In the genomic region with DNA sequence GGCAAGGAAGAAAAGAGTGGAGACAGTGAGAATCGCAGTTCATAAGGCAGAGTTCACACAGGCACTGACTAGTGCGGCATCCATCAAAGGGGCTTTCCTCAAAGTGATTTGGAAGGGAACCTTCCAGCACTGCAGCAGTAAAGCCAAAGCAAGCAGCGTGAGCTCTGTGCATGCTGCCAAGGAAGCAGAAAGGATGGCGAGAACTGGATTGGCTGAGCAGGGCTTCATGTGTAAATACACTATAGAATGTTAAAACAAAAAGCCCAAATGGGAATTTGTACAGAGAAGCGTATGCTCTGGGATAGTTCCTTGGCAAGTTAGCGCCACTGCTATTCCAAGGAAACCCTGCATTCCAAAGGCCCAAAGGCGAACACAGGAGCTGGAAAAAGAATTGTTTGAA, we compare ENCODE assay signal across 12 mouse cellular contexts.
DNase-seq lines count a peak whose midpoint lies in the region; ATAC-seq lines count a peak whose summit lies in the region.
"Had no signal": no experiment of that assay in that cellular context is flagged by ENCODE, and none has a peak within 500 bp of the region (broad histone marks: within the 10 kb centered on the region; RNA-seq: fewer than 3 reads in every experiment).

No protein-coding gene starts in this region.

- no peak overlapping the region for H3K9ac ChIP-seq in hindbrain, embryonic 16.5 days (ENCODE audit: low read depth, low read length)
- no peak overlapping the region for H3K9ac ChIP-seq in hindbrain, embryonic 11.5 days (ENCODE audit: low read depth, low read length)
- no peak overlapping the region for H3K9ac ChIP-seq in midbrain, embryonic 14.5 days (replicated peaks; ENCODE audit: low read length)
- H3K9ac ChIP-seq in neural tube, embryonic 14.5 days (replicated peaks; ENCODE audit: low read depth, low read length) = no peak overlapping the region
- H3K9ac ChIP-seq: kidney, embryonic 15.5 days; liver, embryonic 15.5 days had no signal

- H3K4me2 ChIP-seq in hindbrain, embryonic 16.5 days (ENCODE audit: low read length) = no peak overlapping the region
- H3K4me2 ChIP-seq in hindbrain, embryonic 11.5 days (replicated peaks; ENCODE audit: low read depth, low read length) = no peak overlapping the region
- H3K4me2 ChIP-seq in midbrain, embryonic 14.5 days (ENCODE audit: low read length) = no peak overlapping the region
- no peak overlapping the region for H3K4me2 ChIP-seq in neural tube, embryonic 14.5 days (ENCODE audit: low read depth, low read length)
- H3K4me2 ChIP-seq: kidney, embryonic 15.5 days; liver, embryonic 15.5 days had no signal

- WGBS in hindbrain, embryonic 16.5 days = 41% methylated on average over 7 of the region's 7 CpGs
- 71% methylated on average over 7 of the region's 7 CpGs for WGBS in hindbrain, embryonic 11.5 days
- 71% methylated on average over 7 of the region's 7 CpGs for WGBS in midbrain, embryonic 14.5 days
- WGBS in midbrain, embryonic 10.5 days = 79% methylated on average over 7 of the region's 7 CpGs
- WGBS in neural tube, embryonic 14.5 days = 47% methylated on average over 7 of the region's 7 CpGs

- ATAC-seq in hindbrain, embryonic 16.5 days = peak; percentile 92
- ATAC-seq in hindbrain, embryonic 11.5 days (ENCODE audit: low FRiP score) = no peak
- ATAC-seq in midbrain, embryonic 14.5 days (ENCODE audit: low FRiP score, low TSS enrichment) = no peak
- ATAC-seq in neural tube, embryonic 14.5 days (ENCODE audit: low read depth) = peak; percentile 83; the same call in 1 of the 2 replicates

- H3K27me3 ChIP-seq in hindbrain, embryonic 16.5 days (replicated peaks; ENCODE audit: control insufficient read depth, insufficient read depth, low read length) = no peaks in the 10 kb centered on the region
- no peaks in the 10 kb centered on the region for H3K27me3 ChIP-seq in hindbrain, embryonic 11.5 days (ENCODE audit: control insufficient read depth, insufficient read depth, low read length)
- H3K27me3 ChIP-seq in midbrain, embryonic 14.5 days (ENCODE audit: control insufficient read depth, insufficient read depth, low read length) = no peaks in the 10 kb centered on the region
- no peaks in the 10 kb centered on the region for H3K27me3 ChIP-seq in midbrain, embryonic 10.5 days (ENCODE audit: low read depth, poor library complexity, severe bottlenecking)
- H3K27me3 ChIP-seq in neural tube, embryonic 14.5 days (ENCODE audit: control insufficient read depth, insufficient read depth, low read length) = no peaks in the 10 kb centered on the region
- H3K27me3 ChIP-seq: kidney, embryonic 15.5 days; liver, embryonic 15.5 days had no signal

- H3K4me3 ChIP-seq in hindbrain, embryonic 16.5 days (ENCODE audit: low read length) = no peak overlapping the region
- H3K4me3 ChIP-seq in hindbrain, embryonic 11.5 days (ENCODE audit: low read depth, low read length) = no peak overlapping the region
- H3K4me3 ChIP-seq in midbrain, embryonic 14.5 days (replicated peaks; ENCODE audit: low read depth, low read length) = no peak overlapping the region
- H3K4me3 ChIP-seq in midbrain, embryonic 10.5 days = no peak overlapping the region
- no peak overlapping the region for H3K4me3 ChIP-seq in neural tube, embryonic 14.5 days (ENCODE audit: low read depth, low read length)
- H3K4me3 ChIP-seq: kidney, embryonic 15.5 days; liver, embryonic 15.5 days had no signal

- H3K27ac ChIP-seq in hindbrain, embryonic 16.5 days (ENCODE audit: low read depth, low read length) = no peak overlapping the region
- no peak overlapping the region for H3K27ac ChIP-seq in hindbrain, embryonic 11.5 days (ENCODE audit: low read depth, low read length)
- no peak overlapping the region for H3K27ac ChIP-seq in midbrain, embryonic 14.5 days (replicated peaks; ENCODE audit: low read depth, low read length)
- no peak overlapping the region for H3K27ac ChIP-seq in midbrain, embryonic 10.5 days (replicated peaks)
- no peak overlapping the region for H3K27ac ChIP-seq in neural tube, embryonic 14.5 days (ENCODE audit: low read depth, low read length)
- H3K27ac ChIP-seq: kidney, embryonic 15.5 days; liver, embryonic 15.5 days had no signal

- no peaks in the 10 kb centered on the region for H3K9me3 ChIP-seq in hindbrain, embryonic 16.5 days (ENCODE audit: control insufficient read depth, low read length)
- no peaks in the 10 kb centered on the region for H3K9me3 ChIP-seq in hindbrain, embryonic 11.5 days (ENCODE audit: control insufficient read depth, low read length)
- no peaks in the 10 kb centered on the region for H3K9me3 ChIP-seq in midbrain, embryonic 14.5 days (ENCODE audit: control insufficient read depth, low read length)
- H3K9me3 ChIP-seq in midbrain, embryonic 10.5 days (replicated peaks) = no peaks in the 10 kb centered on the region
- H3K9me3 ChIP-seq in neural tube, embryonic 14.5 days (ENCODE audit: control insufficient read depth, low read length) = no peaks in the 10 kb centered on the region
- H3K9me3 ChIP-seq: kidney, embryonic 15.5 days; liver, embryonic 15.5 days had no signal

- DNase-seq in cerebellum, postnatal 10 days = peak; percentile 75 to 77
- DNase-seq in cerebellum, adult 11-12 months = no peak
- no peak for DNase-seq in hindbrain, embryonic 11.5 days (ENCODE audit: low spot score)
- DNase-seq in midbrain, embryonic 14.5 days = peak; percentile 39
- DNase-seq in midbrain, embryonic 10.5 days (ENCODE audit: low spot score) = no peak
- DNase-seq in urinary bladder, adult 2 months (ENCODE audit: low spot score) = no peak
- DNase-seq: heart, adult 18-20 months; heart, postnatal 36 days had no signal

- H3K4me1 ChIP-seq in hindbrain, embryonic 16.5 days (ENCODE audit: control insufficient read depth, insufficient read depth, low read depth, low read length) = no peaks in the 10 kb centered on the region
- H3K4me1 ChIP-seq in hindbrain, embryonic 11.5 days (replicated peaks; ENCODE audit: control insufficient read depth, insufficient read depth, low read length) = no peaks in the 10 kb centered on the region
- H3K4me1 ChIP-seq in midbrain, embryonic 14.5 days (ENCODE audit: control insufficient read depth, insufficient read depth, low read length) = no peaks in the 10 kb centered on the region
- no peaks in the 10 kb centered on the region for H3K4me1 ChIP-seq in midbrain, embryonic 10.5 days
- no peaks in the 10 kb centered on the region for H3K4me1 ChIP-seq in neural tube, embryonic 14.5 days (ENCODE audit: control insufficient read depth, insufficient read depth, low read length)
- H3K4me1 ChIP-seq: kidney, embryonic 15.5 days; liver, embryonic 15.5 days had no signal

- no peaks in the 10 kb centered on the region for H3K36me3 ChIP-seq in hindbrain, embryonic 16.5 days (ENCODE audit: control insufficient read depth, insufficient read depth, low read length)
- H3K36me3 ChIP-seq in hindbrain, embryonic 11.5 days (ENCODE audit: control insufficient read depth, insufficient read depth, low read length) = no peaks in the 10 kb centered on the region
- no peaks in the 10 kb centered on the region for H3K36me3 ChIP-seq in midbrain, embryonic 14.5 days (ENCODE audit: control insufficient read depth, insufficient read depth, low read length)
- H3K36me3 ChIP-seq in midbrain, embryonic 10.5 days = no peaks in the 10 kb centered on the region
- H3K36me3 ChIP-seq in neural tube, embryonic 14.5 days (ENCODE audit: control insufficient read depth, insufficient read depth, low read length) = no peaks in the 10 kb centered on the region
- H3K36me3 ChIP-seq: kidney, embryonic 15.5 days; liver, embryonic 15.5 days had no signal

Comparison
In these comparisons a context has a peak if more than half of its experiments do, and no peak if none do; other contexts are left out.
1. DNase-seq: peak in cerebellum, postnatal 10 days (2 of 2) and midbrain, embryonic 14.5 days (single experiment); none in cerebellum, adult 11-12 months (single experiment), hindbrain, embryonic 11.5 days (single experiment), midbrain, embryonic 10.5 days (single experiment) and urinary bladder, adult 2 months (single experiment).
2. ATAC-seq: peak in hindbrain, embryonic 16.5 days (single experiment) and neural tube, embryonic 14.5 days (single experiment); none in hindbrain, embryonic 11.5 days (single experiment) and midbrain, embryonic 14.5 days (single experiment).